Mouse (Mus musculus): ENCODE measurements around the gene Chrna9.

DNA sequence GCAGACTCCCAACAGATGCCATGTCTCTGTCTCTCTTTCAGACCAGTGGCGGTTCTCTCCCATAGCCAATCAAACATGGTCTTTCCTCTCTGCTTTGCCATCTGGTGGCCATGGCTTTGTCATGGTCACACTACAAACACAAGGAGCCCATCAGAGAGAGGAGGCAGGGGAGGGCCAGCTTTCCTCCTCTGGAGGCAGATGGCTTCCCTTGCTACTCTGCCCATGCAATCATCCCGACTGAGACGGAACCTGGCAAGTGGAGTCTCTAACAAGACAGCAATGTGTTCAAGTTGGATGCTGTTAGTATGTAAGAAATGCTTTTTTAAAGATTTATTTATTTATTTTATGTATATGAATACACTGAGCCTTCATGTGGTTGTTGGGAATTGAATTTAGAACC, 14.8 kb upstream of the Chrna9 start:
- TF ChIP-seq ZMIZ1 (IDR thresholded peaks at IDR 0.05; ENCODE audit: low read depth, low read length) = no peak
- TF ChIP-seq E2F4 (IDR thresholded peaks at IDR 0.05; ENCODE audit: insufficient replicate concordance, low read depth, low read length) = no peak
